Mouse (Mus musculus) heart, postnatal 10 days (tissue): ENCODE measurements around the gene Calcoco2. TPM values are rescaled to one million over a fixed set of nuclear protein-coding genes. Genes with fewer than 3 reads are reported as not detected.
"Not testable (repeated sequence)": the region's sequence is repeated elsewhere in the genome, so short reads cannot be mapped to it uniquely, and the experiment has no call there.

Experiments used
- DNase-seq, 2 experiments: peaks; one replicate each; pipeline ENCODE4 v3.0.0; 2021
- intact Hi-C: fragments of 180-260 bp; cut with DNase I; formaldehyde crosslinking; loops from one replicate; pipeline ENCODE4 v1.15.1; 2025
- total RNA-seq, 2 experiments: library from RNA; stranded (reverse); gene quantifications; 2 replicates each; pipeline ENCODE4 v1.2.3; 2021

The Calcoco2 gene
- total RNA-seq, result not detected

GRCm38 (mm10) chr11:96111751-96112150, at the start of gene Calcoco2:
TSS of gene Calcoco2 (minus strand) at chr11:96111964.
- intact Hi-C loops, result no loop called here
- no peak for DNase-seq

- intact Hi-C loops, result no loop called here
- DNase-seq, result no peak
Observed at GRCm38 (mm10) chr11:96147471-96147870, 35.7 kb upstream of the Calcoco2 start.

GRCm38 (mm10) chr11:96145622-96146270, 34.0 kb upstream of the Calcoco2 start:
- DNase-seq, result peak; percentile 77 to 87
- intact Hi-C loops, result loop anchor here (1.0 kb wide), 3 partner anchors 53 to 95 kb away; no protein-coding TSS in a partner anchor

GRCm38 (mm10) chr11:96143766-96144165, 32.0 kb upstream of the Calcoco2 start:
- intact Hi-C loops, result no loop called here

GRCm38 (mm10) chr11:96140726-96141175, 29.0 kb upstream of the Calcoco2 start:
- intact Hi-C loops, result no loop called here
- peak; percentile 17 to 35 for DNase-seq

More at GRCm38 (mm10) chr11:96143766-96144165, 32.0 kb upstream of the Calcoco2 start:
- DNase-seq, result no peak

GRCm38 (mm10) chr11:96135847-96136246, 24.1 kb upstream of the Calcoco2 start:
- no peak for DNase-seq
- intact Hi-C loops, result no loop called here

- peak; percentile 42 to 74 for DNase-seq
- intact Hi-C loops, result no loop called here
Observed at GRCm38 (mm10) chr11:96133239-96133865, 21.6 kb upstream of the Calcoco2 start, which contains the start of gene Ttll6. TSS of gene Ttll6 (plus strand) at chr11:96133786.

GRCm38 (mm10) chr11:96130606-96131005, 18.8 kb upstream of the Calcoco2 start:
- intact Hi-C loops, result no loop called here
- DNase-seq, result no peak

GRCm38 (mm10) chr11:96124052-96124914, 12.5 kb upstream of the Calcoco2 start:
- DNase-seq, result peak; percentile 24 to 41
- intact Hi-C loops, result loop anchor here (2.0 kb wide), 1 partner anchor 247 kb away; no protein-coding TSS in a partner anchor

- intact Hi-C loops, DNase-seq: not testable (repeated sequence)
Observed at GRCm38 (mm10) chr11:96122806-96123205, 11.0 kb upstream of the Calcoco2 start.

GRCm38 (mm10) chr11:96119401-96119800, 7.6 kb upstream of the Calcoco2 start:
- intact Hi-C loops, result no loop called here
- DNase-seq, result no peak

- DNase-seq, intact Hi-C loops: not testable (repeated sequence)
Observed at GRCm38 (mm10) chr11:96116925-96117324, 5.2 kb upstream of the Calcoco2 start.

- intact Hi-C loops, result no loop called here
- no peak for DNase-seq
Observed at GRCm38 (mm10) chr11:96116116-96116515, 4.4 kb upstream of the Calcoco2 start.

GRCm38 (mm10) chr11:96115416-96115815, 3.7 kb upstream of the Calcoco2 start:
- intact Hi-C loops, result no loop called here
- DNase-seq, result no peak

- intact Hi-C loops, result no loop called here
- no peak for DNase-seq
Observed at GRCm38 (mm10) chr11:96114077-96114476, 2.3 kb upstream of the Calcoco2 start.

- intact Hi-C loops, result not testable (repeated sequence)
Observed at GRCm38 (mm10) chr11:96110950-96111349, 814 bp downstream of the Calcoco2 start.

GRCm38 (mm10) chr11:96108376-96108775, 3.4 kb downstream of the Calcoco2 start:
- intact Hi-C loops, result no loop called here
- DNase-seq, result no peak

More at GRCm38 (mm10) chr11:96110950-96111349, 814 bp downstream of the Calcoco2 start:
- not testable (repeated sequence) for DNase-seq

GRCm38 (mm10) chr11:96093361-96093760, 18.4 kb downstream of the Calcoco2 start:
- intact Hi-C loops, result loop anchor here (1.0 to 10.0 kb wide), 3 partner anchors 34 to 147 kb away; no protein-coding TSS in a partner anchor
- DNase-seq, result peak; percentile 71 to 78

- peak; percentile 65 to 74 for DNase-seq
- intact Hi-C loops, result loop anchor here (1.0 to 10.0 kb wide), 3 partner anchors 35 to 148 kb away; no protein-coding TSS in a partner anchor
Observed at GRCm38 (mm10) chr11:96092674-96093291, 19.0 kb downstream of the Calcoco2 start.

GRCm38 (mm10) chr11:96091073-96091472, 20.7 kb downstream of the Calcoco2 start:
- DNase-seq, result peak in 1 of 2 experiments; percentile 40
- intact Hi-C loops, result loop anchor here (2.0 to 10.0 kb wide), 2 partner anchors 116 to 214 kb away; no protein-coding TSS in a partner anchor
